ENCODE assay signal across 20 mouse cellular contexts in genomic region chr10:75766856-75767255, GRCm38 (mm10). TPM values are rescaled to one million over a fixed set of nuclear protein-coding genes. Genes with fewer than 3 reads are reported as not detected.
"Had no signal": no experiment of that assay in that cellular context is flagged by ENCODE, and none has a peak within 500 bp of the region (broad histone marks: within the 10 kb centered on the region; RNA-seq: fewer than 3 reads in every experiment).

No protein-coding gene starts in this region.

- H3K4me3 ChIP-seq: limb, embryonic 12.5 days; midbrain, embryonic 10.5 days; midbrain, embryonic 15.5 days; neural tube, embryonic 12.5 days had no signal

- H3K27ac ChIP-seq: limb, embryonic 12.5 days; liver, embryonic 14.5 days; midbrain, embryonic 10.5 days; midbrain, embryonic 15.5 days; neural tube, embryonic 12.5 days had no signal

- H3K36me3 ChIP-seq: limb, embryonic 12.5 days; midbrain, embryonic 15.5 days; neural tube, embryonic 12.5 days had no signal

- H3K4me2 ChIP-seq: limb, embryonic 12.5 days; midbrain, embryonic 15.5 days; neural tube, embryonic 12.5 days had no signal

- H3K9ac ChIP-seq: limb, embryonic 12.5 days; liver, embryonic 14.5 days; midbrain, embryonic 15.5 days; neural tube, embryonic 12.5 days had no signal

- H3K9me3 ChIP-seq: limb, embryonic 12.5 days; midbrain, embryonic 10.5 days; midbrain, embryonic 15.5 days; neural tube, embryonic 12.5 days had no signal

- ATAC-seq: hindbrain, embryonic 16.5 days; inflammation-experienced regulatory T-cells, adult 6 months; intestine, postnatal 0 days; lung, postnatal 0 days; midbrain, embryonic 15.5 days had no signal

- H3K27me3 ChIP-seq: limb, embryonic 12.5 days; midbrain, embryonic 15.5 days; neural tube, embryonic 12.5 days had no signal

- DNase-seq: layer of hippocampus, postnatal 36 days; liver; lung, adult 2 months; thymus, adult 18-20 months; thymus, postnatal 36 days had no signal

RNA-seq across cellular contexts. Expression of gene Gm20441, which starts 13.9 kb away (rescaled TPM):
- total RNA-seq: layer of hippocampus, postnatal 36 days; left cerebral cortex, adult 8-10 months; left cerebral cortex, postnatal 25 days; megakaryocyte, adult 5-6 weeks; monocyte, adult 5-6 weeks; neutrophil, adult 5-6 weeks had no signal
- polyA plus RNA-seq: inflammation-experienced regulatory T-cells, adult 6 months; lung, adult 2 months; lung, postnatal 0 days; midbrain, embryonic 10.5 days; midbrain, embryonic 15.5 days; neural tube, embryonic 12.5 days; stomach, embryonic 14.5 days had no signal

RNA-seq across cellular contexts. Expression of gene Gstt3, which starts 14.4 kb away (rescaled TPM):
- total RNA-seq: neutrophil, adult 5-6 weeks had no signal

RNA-seq across cellular contexts. Expression of gene Gstt1, which starts 31.5 kb away (rescaled TPM):
- total RNA-seq: megakaryocyte, adult 5-6 weeks; monocyte, adult 5-6 weeks; neutrophil, adult 5-6 weeks had no signal
